Mouse (Mus musculus): ENCODE measurements around the gene Farsa.

- TF ChIP-seq CTCF (IDR thresholded peaks at IDR 0.05; ENCODE audit: low read depth) (no peak), EP300 (IDR thresholded peaks at IDR 0.05; ENCODE audit: low read depth) (no peak)
Observed at GRCm38 (mm10) chr8:84908421-84909161, 51.8 kb downstream of the Farsa start, which contains the start of gene Dnase2a.
